Mouse (Mus musculus): Measurements from ENCODE around the gene Gm28557. TPM values are rescaled to one million over a fixed set of nuclear protein-coding genes. Genes with fewer than 3 reads are reported as not detected.
A peak's percentile ranks its signal among the peaks of the same experiment; 100 is the strongest.
"Not testable (repeated sequence)": the region's sequence is repeated elsewhere in the genome, so short reads cannot be mapped to it uniquely, and the experiment has no call there.

The Gm28557 gene
- 1 to 10 TPM; 1.9 to 3.2 TPM for total RNA-seq (2021)
- long read RNA-seq, experiment 1, partial matches to known transcripts, result 0 of 2 reads
- long read RNA-seq, experiment 1, other reads (novel, unspliced or antisense), result 1 of 2 reads
- long read RNA-seq, experiment 2, partial matches to known transcripts, result 0 of 1 reads
- long read RNA-seq, experiment 2, other reads (novel, unspliced or antisense), result 1 of 1 reads

DNA sequence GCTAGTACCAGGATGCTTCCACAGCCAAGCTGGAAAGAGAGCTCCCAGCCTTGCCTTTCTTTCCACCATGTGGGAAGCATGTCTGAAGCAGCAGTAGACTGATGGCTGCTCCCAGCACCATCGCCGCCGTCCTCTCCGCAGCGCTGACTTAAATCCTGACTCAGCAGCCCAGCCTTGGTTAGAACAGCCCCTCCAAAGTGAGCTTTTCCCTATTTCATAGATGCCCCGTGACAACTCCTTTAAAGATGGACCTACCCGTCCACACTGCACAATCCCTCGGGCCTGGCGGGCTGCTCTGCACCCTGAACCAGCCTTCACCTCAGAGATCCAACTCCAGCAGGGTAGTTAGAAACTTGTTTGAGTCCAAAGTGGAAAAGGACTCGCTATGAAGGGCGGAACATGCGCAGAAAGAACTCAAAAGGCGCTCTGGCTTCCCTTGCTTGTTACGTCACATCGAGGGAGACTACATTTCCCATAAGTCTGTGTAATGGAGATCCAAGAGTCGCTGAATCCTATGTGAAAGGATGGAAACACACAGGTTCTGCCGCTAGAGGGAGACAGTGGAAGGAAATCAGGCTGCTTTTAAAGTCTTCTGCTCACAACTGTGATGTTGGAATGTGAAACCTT, at the start of gene Gm28557:
TSS of gene Gm28557 (minus strand) at position 411 of the 627 bp plus-strand sequence.
- Histone ChIP-seq H3K4me3 (peak within 1 kb of the TSS; percentile 77), H3K27ac (peak within 1 kb of the TSS; percentile 81)
- DNase-seq (ENCODE audit: extremely low spot score in 1 of 2, low spot score in 2 of 2), result peak; percentile 87 to 92
- intact Hi-C loops (cut with DNase I), result loop anchor here (1.0 to 5.0 kb wide), 5 partner anchors 20 to 198 kb away; partner anchors contain the start of genes Rsl1 and Zfp457
- TF ChIP-seq CTCF (IDR thresholded peaks at IDR 0.05), result peak; percentile 90

DNA sequence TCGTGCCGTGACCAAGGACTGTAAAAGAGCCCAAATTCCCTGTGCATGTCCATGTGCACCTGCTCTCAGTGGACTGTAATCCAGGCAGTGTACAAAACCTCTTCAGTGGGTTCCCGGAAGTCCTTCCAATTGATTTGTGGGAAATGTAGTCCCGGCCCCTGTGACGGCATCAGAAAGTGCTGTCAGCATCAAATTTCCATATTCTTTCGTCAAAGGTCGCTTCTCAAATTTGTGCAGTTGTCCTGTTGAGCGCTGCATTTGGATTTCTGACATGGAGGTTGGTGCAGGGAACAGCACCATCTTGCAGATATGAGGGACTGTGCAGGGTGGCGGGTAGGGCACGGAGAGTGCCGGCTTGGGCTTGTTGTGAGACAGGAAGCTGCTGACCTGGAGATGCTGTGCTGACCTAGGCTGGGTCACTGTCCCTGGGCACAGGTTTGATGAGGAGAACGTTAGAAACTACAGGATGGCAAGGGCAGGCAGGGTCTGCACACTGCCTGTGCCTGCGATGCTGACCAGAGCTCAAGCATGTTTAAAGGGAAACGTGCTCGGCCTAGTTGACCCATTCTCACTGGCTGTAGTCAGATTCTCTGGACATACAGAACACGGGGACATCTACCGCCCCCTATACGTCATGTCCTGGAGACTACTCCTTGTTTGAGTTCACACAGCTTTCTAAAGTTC, 19.8 kb upstream of the Gm28557 start:
- intact Hi-C loops (cut with DNase I), result loop anchor here (1.0 to 2.0 kb wide), 4 partner anchors 20 to 178 kb away; partner anchors contain the start of genes Gm28557, Rsl1, Zfp457 and Zfp712
- peak overlapping the region; percentile 53 for H3K4me3 ChIP-seq
- peak; percentile 36 for TF ChIP-seq CTCF (IDR thresholded peaks at IDR 0.05)
- peak; percentile 83 to 88 for DNase-seq (ENCODE audit: extremely low spot score in 1 of 2, low spot score in 2 of 2)
- H3K27ac ChIP-seq, result peak overlapping the region; percentile 83

DNA sequence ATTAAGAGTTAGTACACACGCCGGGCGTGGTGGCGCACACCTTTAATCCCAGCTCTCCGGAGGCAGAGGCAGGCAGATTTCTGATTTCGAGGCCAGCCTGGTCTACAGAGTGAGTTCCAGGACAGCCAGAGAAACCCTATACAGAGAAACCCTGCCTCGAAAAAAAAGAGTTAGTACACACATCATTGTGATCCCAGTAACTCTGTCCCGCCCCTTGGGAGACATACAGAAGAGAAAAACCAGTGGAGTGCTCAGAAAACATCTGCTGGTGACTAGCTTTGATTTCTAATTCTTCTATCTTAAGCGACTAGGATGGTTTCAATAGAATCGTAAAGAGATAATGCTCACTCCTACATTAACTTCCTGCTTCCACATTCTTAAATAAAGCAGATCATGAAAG, 19.1 kb upstream of the Gm28557 start:
- H3K27ac ChIP-seq; intact Hi-C loops (cut with DNase I); DNase-seq (ENCODE audit: extremely low spot score in 1 of 2, low spot score in 2 of 2): not testable (repeated sequence)
- peak overlapping the region; percentile 53 for H3K4me3 ChIP-seq

DNA sequence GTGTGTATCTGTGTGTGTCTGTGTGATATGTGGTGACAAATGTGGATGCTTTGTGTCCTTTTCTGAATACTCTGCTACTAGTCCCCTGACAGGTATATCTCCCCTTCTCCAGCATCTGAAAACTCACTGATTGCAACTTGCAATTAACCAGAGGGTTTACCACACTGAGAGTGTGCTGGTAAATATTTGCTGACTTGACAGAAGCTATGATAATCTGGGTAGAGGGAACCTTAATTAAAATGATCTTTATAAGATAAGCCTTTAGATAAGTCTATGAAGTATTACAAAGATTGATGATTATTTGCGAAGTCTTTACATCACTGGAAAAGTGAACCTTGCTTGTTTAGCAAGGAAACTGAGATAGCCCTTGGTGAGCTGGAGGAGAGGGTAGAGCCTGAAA, 16.1 kb upstream of the Gm28557 start:
- no peak overlapping the region for H3K27ac ChIP-seq
- no peak overlapping the region for H3K4me3 ChIP-seq
- no peak for TF ChIP-seq CTCF (IDR thresholded peaks at IDR 0.05)
- no peak for DNase-seq (ENCODE audit: extremely low spot score in 1 of 2, low spot score in 2 of 2)
- intact Hi-C loops (cut with DNase I), result no loop called here

DNA sequence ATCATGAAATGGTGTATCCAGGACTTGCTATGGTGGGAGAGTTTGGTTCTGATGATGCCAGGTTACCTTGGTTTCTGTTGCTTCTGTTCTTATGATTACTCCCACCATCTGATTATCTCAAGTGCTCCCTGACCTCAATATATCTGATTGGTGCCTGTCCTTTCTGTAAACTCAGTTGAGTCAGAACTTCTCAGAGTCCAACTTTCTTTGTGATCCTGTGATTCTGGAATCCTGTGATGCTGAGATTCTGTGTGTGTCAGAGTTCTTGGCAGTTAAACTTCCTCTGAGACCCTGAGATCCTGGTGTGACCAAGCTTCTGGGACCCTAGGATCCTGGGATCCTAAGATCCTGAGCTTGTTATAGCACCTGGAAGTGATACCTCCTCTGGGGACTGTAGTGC, 13.0 kb upstream of the Gm28557 start, which contains the start of gene Zfp759:
TSS of gene Zfp759 (plus strand) at position 301 of the 400 bp plus-strand sequence.
- H3K27ac ChIP-seq; H3K4me3 ChIP-seq; DNase-seq (ENCODE audit: extremely low spot score in 1 of 2, low spot score in 2 of 2); intact Hi-C loops (cut with DNase I): not testable (repeated sequence)

DNA sequence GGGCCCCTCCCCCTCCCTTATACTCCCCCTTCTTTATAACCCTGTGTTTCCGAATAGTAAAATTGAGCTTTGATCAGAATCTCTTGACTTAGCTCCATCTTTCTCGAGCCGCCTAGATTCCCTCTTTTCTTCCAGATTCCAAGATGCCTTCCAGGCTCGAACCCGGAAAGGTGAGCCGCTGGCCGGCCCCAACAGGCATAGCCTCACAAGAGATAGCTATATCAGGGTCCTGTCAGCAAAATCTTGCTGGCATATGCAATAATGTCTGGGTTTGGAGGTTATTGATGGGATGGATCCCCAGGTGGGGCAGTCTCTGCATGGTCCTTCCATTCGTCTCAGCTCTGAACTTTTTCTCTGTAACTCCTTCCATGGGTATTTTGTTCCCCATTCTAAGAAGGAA, 7.8 kb upstream of the Gm28557 start, which contains the start of gene Rslcan18:
TSS of gene Rslcan18 (minus strand) at position 101 of the 400 bp plus-strand sequence.
- intact Hi-C loops (cut with DNase I); H3K27ac ChIP-seq; DNase-seq (ENCODE audit: extremely low spot score in 1 of 2, low spot score in 2 of 2); H3K4me3 ChIP-seq: not testable (repeated sequence)

DNA sequence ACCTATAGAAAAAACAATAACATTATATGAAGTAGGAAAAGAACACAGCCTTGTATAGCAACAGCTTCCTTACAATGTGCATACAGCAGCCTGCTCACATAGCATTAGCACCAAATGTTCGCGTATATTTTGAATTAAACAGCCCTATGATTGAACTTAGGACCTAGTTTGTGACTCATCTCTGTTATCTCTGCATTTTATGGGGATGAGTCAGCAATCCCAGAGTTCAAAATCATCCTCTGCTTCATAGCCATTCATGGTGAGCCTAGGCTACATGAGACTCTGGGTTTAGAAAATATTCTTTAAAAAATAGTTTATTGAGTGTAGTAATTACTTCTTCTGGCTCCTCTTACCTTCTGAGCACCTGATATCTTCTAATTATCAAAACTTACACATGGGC, 4.9 kb upstream of the Gm28557 start:
- TF ChIP-seq CTCF (IDR thresholded peaks at IDR 0.05), result no peak
- intact Hi-C loops (cut with DNase I), result no loop called here

DNA sequence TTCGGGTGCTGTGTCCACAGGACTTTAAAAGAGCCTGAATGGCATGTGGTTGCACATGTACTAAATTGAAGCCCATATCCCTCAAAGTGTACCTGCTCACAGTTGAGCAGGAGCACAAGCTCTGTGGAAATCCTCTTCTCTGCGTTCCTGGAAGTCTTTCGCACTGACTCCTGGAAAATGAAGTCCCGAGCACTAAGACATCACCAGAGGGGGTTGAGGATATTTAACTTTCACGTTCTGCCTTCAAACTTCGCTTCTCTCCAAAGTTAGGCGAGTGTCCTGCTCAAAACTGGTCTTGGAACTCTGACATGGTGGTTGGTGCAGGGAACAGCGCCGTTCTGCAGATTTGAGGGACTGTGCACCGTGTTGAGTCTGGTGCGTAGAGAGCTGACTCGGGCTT, 3.7 kb upstream of the Gm28557 start:
- TF ChIP-seq CTCF (IDR thresholded peaks at IDR 0.05), result no peak
- DNase-seq (ENCODE audit: extremely low spot score in 1 of 2, low spot score in 2 of 2), result peak in 1 of 2 experiments; percentile 20
- peak overlapping the region; percentile 41 for H3K4me3 ChIP-seq
- intact Hi-C loops (cut with DNase I), result no loop called here
- H3K27ac ChIP-seq, result 0 out of 2 replicates have a peak overlapping the region, but pooled peaks have one; percentile 59

More for the DNA sequence above, 4.9 kb upstream of the Gm28557 start:
- no peak for DNase-seq (ENCODE audit: extremely low spot score in 1 of 2, low spot score in 2 of 2)
- Histone ChIP-seq H3K4me3 (no peak overlapping the region), H3K27ac (no peak overlapping the region)

DNA sequence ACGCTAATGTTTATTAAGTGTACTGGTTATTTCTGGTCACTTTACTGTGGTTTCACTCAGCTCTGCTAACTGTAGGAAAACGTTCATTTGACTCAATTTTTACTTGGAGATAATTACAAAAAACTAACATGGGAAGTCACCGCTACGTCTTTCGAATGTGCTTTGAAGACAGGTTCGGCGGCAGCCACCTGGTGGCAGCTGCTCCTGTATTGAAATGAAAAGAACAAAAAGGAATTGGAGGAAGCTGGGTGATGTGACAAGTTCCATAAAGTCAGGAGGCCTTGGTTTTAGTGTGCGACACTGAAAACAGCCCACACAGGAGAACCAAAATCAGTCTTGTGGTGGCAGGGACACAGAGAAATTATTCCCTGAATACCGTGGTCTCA, 410 bp upstream of the Gm28557 start:
- Histone ChIP-seq H3K4me3 (peak overlapping the region; percentile 77), H3K27ac (peak overlapping the region; percentile 29; the same call in 1 of the 2 replicates)
- peak in 1 of 2 experiments; percentile 37 for DNase-seq (ENCODE audit: extremely low spot score in 1 of 2, low spot score in 2 of 2)
- TF ChIP-seq CTCF (IDR thresholded peaks at IDR 0.05), result peak; percentile 49
- intact Hi-C loops (cut with DNase I), result loop anchor here (1.0 to 5.0 kb wide), 5 partner anchors 19 to 197 kb away; partner anchors contain the start of genes Rsl1 and Zfp457

DNA sequence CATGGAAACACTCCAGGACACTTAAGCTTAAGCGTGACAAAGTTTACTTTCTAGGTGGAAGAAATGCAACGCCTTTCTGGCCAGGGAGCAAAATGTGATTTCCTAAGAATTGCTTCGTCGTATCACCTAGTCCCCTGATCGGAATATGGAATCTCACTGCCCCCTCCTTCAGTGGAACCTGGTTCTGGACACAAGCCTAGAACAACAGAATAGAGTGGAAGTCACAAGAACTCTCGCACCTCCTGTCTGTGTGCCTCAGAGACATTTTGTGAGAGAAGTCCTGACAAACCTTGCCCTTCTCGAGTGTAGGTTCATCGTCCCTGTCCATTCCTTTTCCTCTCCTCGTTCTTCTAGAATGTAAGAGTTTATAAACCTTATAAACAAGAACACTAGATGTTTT, 723 bp downstream of the Gm28557 start:
- no peak for DNase-seq (ENCODE audit: extremely low spot score in 1 of 2, low spot score in 2 of 2)
- Histone ChIP-seq H3K27ac (peak overlapping the region; percentile 81; the same call in 1 of the 2 replicates), H3K4me3 (peak overlapping the region; percentile 77)
- TF ChIP-seq CTCF (IDR thresholded peaks at IDR 0.05), result no peak
- intact Hi-C loops (cut with DNase I), result loop anchor here (1.0 to 5.0 kb wide), 6 partner anchors 17 to 199 kb away; partner anchors contain the start of genes Rsl1 and Zfp457

DNA sequence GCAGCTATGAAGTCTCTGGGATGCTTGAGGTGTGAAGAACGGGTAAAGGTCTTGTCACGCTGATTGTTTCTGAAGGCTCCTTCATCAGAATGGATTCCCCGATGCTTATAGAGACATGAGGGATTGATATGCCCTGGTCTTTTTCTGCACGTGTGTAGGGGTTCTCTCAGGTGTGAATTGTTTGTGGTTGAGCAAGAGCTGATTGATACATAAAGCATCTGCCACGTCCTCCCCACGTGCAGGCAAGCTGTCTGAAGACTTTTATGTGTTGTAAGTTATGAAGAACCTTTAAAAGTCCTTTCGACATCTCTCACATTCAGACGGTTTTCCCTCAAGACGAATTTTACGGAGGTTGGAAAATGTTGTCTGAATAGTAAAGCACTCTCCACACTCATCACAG, 10.5 kb downstream of the Gm28557 start, which contains the start of gene Zfp708:
TSS of gene Zfp708 (minus strand) at position 101 of the 400 bp plus-strand sequence.
- no peak for DNase-seq (ENCODE audit: extremely low spot score in 1 of 2, low spot score in 2 of 2)
- intact Hi-C loops (cut with DNase I), result no loop called here

More for the DNA sequence above, 10.5 kb downstream of the Gm28557 start, which contains the start of gene Zfp708:
- H3K4me3 ChIP-seq, result no peak within 1 kb of the TSS
- no peak within 1 kb of the TSS for H3K27ac ChIP-seq
- TF ChIP-seq CTCF (IDR thresholded peaks at IDR 0.05), result no peak
